Mouse (Mus musculus): ENCODE data around the gene Gcnt3. TPM values are rescaled to one million over a fixed set of nuclear protein-coding genes. Genes with fewer than 3 reads are reported as not detected.

The Gcnt3 gene
- total and polyA plus RNA-seq, 3 experiments = not detected

GRCm38 (mm10) chr9:70042137-70042536, 4.2 kb upstream of the Gcnt3 start:
- H3K36me3 ChIP-seq (ENCODE audit: control insufficient read depth, insufficient read depth, low read length) = no peaks in the 10 kb centered on the region
- no peaks in the 10 kb centered on the region for H3K27me3 ChIP-seq (ENCODE audit: control insufficient read depth, insufficient read depth, low read length)
- H3K4me1 ChIP-seq (ENCODE audit: control insufficient read depth, insufficient read depth, low read length) = no peaks in the 10 kb centered on the region
- H3K79me2 ChIP-seq (replicated peaks; ENCODE audit: control insufficient read depth, insufficient read depth, low read length) = no peaks in the 10 kb centered on the region
- H3K9ac ChIP-seq (ENCODE audit: low read depth, low read length) = no peak overlapping the region
- no peak for DNase-seq
- WGBS = 90% methylated on average over 4 of the region's 4 CpGs
- H3K4me3 ChIP-seq = no peak overlapping the region
- TF ChIP-seq CTCF (IDR thresholded peaks at IDR 0.05) (no peak), POLR2A (IDR thresholded peaks at IDR 0.05; ENCODE audit: insufficient read depth, low read depth, low read length) (no peak), EP300 (IDR thresholded peaks at IDR 0.05; ENCODE audit: insufficient read depth, low read depth, low read length) (no peak)
- no peak overlapping the region for H3K27ac ChIP-seq
- intact Hi-C loops (cut with DNase I) = no loop called here

DNA sequence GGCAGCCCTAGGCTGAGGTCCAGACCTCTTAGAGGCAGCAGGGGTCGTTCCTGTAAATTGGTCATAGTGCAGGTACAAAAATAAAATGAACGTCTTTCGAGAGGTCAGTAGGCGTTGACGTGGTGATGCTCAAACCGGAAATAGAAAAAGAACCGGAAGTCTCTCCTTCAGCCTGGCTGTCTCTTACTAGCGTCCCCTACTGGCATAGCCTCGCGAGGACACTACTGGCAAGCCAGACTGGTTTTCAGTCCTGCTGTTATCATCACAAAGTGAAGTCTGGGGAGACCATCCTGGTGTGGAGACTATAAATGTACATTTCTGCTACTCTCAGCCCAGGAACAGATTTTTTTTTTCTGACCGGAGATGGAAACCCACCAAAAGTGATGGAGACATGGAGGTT, 2.7 kb upstream of the Gcnt3 start:
- H3K79me2 ChIP-seq (replicated peaks; ENCODE audit: control insufficient read depth, insufficient read depth, low read length) = no peaks in the 10 kb centered on the region
- no peak overlapping the region for H3K27ac ChIP-seq
- intact Hi-C loops (cut with DNase I) = no loop called here
- no peaks in the 10 kb centered on the region for H3K27me3 ChIP-seq (ENCODE audit: control insufficient read depth, insufficient read depth, low read length)
- no peaks in the 10 kb centered on the region for H3K36me3 ChIP-seq (ENCODE audit: control insufficient read depth, insufficient read depth, low read length)
- TF ChIP-seq POLR2A (IDR thresholded peaks at IDR 0.05; ENCODE audit: insufficient read depth, low read depth, low read length) = no peak
- no peak for TF ChIP-seq EP300 (IDR thresholded peaks at IDR 0.05; ENCODE audit: insufficient read depth, low read depth, low read length)
- no peak for TF ChIP-seq CTCF (IDR thresholded peaks at IDR 0.05)
- no peak for DNase-seq
- H3K4me1 ChIP-seq (ENCODE audit: control insufficient read depth, insufficient read depth, low read length) = no peaks in the 10 kb centered on the region
- no peak overlapping the region for H3K9ac ChIP-seq (ENCODE audit: low read depth, low read length)
- 60% methylated on average over 11 of the region's 11 CpGs for WGBS
- H3K4me3 ChIP-seq = no peak overlapping the region

DNA sequence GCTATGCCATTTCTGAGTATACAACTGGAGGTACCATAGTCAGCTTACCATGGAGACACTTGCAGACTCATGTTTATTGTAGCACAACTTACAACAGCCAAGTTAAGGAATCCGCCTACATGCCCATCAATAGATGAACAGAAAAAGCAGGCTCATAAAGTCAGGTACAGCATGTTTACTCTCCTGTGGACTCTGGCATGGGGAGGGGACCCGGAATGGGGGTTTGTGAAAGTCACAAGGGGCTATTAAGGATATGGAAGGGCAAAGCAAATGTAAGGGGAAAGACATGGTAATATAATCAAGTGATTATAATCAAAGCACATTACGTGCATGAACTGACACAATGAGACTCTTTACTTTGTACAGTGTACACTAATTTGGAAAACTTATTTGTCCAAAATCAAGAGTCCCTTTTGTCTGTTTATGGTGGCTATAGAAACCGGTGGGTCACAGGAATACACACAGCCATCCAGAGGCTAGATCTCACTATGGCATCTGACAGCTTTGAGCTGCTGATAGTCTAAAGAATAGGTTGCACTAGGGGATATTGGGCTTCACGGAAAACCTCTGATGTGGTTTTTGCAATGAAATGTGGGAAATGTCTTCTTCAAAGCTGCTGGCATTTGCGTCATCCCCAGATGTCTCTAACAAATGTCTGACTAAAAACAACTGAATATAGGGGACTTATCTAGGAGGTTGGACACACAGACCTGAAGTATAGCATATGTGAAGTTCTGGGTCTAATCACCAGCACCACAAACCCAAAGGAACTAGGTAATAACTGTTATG, 1.9 kb upstream of the Gcnt3 start:
- Histone ChIP-seq H3K4me1 (ENCODE audit: control insufficient read depth, insufficient read depth, low read length) (no peaks in the 10 kb centered on the region), H3K9ac (ENCODE audit: low read depth, low read length) (no peak overlapping the region), H3K36me3 (ENCODE audit: control insufficient read depth, insufficient read depth, low read length) (no peaks in the 10 kb centered on the region), H3K27me3 (ENCODE audit: control insufficient read depth, insufficient read depth, low read length) (no peaks in the 10 kb centered on the region), H3K4me3 (no peak overlapping the region), H3K79me2 (replicated peaks; ENCODE audit: control insufficient read depth, insufficient read depth, low read length) (no peaks in the 10 kb centered on the region), H3K27ac (no peak overlapping the region)
- TF ChIP-seq POLR2A (IDR thresholded peaks at IDR 0.05; ENCODE audit: insufficient read depth, low read depth, low read length) (no peak), EP300 (IDR thresholded peaks at IDR 0.05; ENCODE audit: insufficient read depth, low read depth, low read length) (no peak), CTCF (IDR thresholded peaks at IDR 0.05) (no peak)
- no peak for DNase-seq
- WGBS = 82% methylated on average over 6 of the region's 6 CpGs
- intact Hi-C loops (cut with DNase I) = no loop called here

- no peak for DNase-seq
- no peaks in the 10 kb centered on the region for H3K4me1 ChIP-seq (ENCODE audit: control insufficient read depth, insufficient read depth, low read length)
- H3K27me3 ChIP-seq (ENCODE audit: control insufficient read depth, insufficient read depth, low read length) = no peaks in the 10 kb centered on the region
- no peaks in the 10 kb centered on the region for H3K36me3 ChIP-seq (ENCODE audit: control insufficient read depth, insufficient read depth, low read length)
- no peak overlapping the region for H3K27ac ChIP-seq
- H3K79me2 ChIP-seq (replicated peaks; ENCODE audit: control insufficient read depth, insufficient read depth, low read length) = no peaks in the 10 kb centered on the region
- no peak overlapping the region for H3K9ac ChIP-seq (ENCODE audit: low read depth, low read length)
- TF ChIP-seq EP300 (IDR thresholded peaks at IDR 0.05; ENCODE audit: insufficient read depth, low read depth, low read length) (no peak), CTCF (IDR thresholded peaks at IDR 0.05) (no peak), POLR2A (IDR thresholded peaks at IDR 0.05; ENCODE audit: insufficient read depth, low read depth, low read length) (no peak)
- WGBS = 65% methylated on average over 4 of the region's 4 CpGs
- intact Hi-C loops (cut with DNase I) = no loop called here
- H3K4me3 ChIP-seq = no peak overlapping the region
Measured at GRCm38 (mm10) chr9:70036646-70037045, 1.2 kb downstream of the Gcnt3 start.

GRCm38 (mm10) chr9:70034702-70035101, 3.2 kb downstream of the Gcnt3 start:
- intact Hi-C loops (cut with DNase I) = no loop called here
- no peak for DNase-seq
- Histone ChIP-seq H3K4me3 (no peak overlapping the region), H3K27me3 (ENCODE audit: control insufficient read depth, insufficient read depth, low read length) (no peaks in the 10 kb centered on the region; the same call in 1 of the 2 replicates), H3K9ac (ENCODE audit: low read depth, low read length) (no peak overlapping the region), H3K36me3 (ENCODE audit: control insufficient read depth, insufficient read depth, low read length) (no peaks in the 10 kb centered on the region), H3K27ac (no peak overlapping the region), H3K4me1 (ENCODE audit: control insufficient read depth, insufficient read depth, low read length) (no peaks in the 10 kb centered on the region), H3K79me2 (replicated peaks; ENCODE audit: control insufficient read depth, insufficient read depth, low read length) (no peaks in the 10 kb centered on the region)
- TF ChIP-seq EP300 (IDR thresholded peaks at IDR 0.05; ENCODE audit: insufficient read depth, low read depth, low read length) (no peak), CTCF (IDR thresholded peaks at IDR 0.05) (no peak), POLR2A (IDR thresholded peaks at IDR 0.05; ENCODE audit: insufficient read depth, low read depth, low read length) (no peak)
- whole genome bisulfite sequencing = 82% methylated on average over 7 of the region's 7 CpGs

GRCm38 (mm10) chr9:70033056-70033455, 4.8 kb downstream of the Gcnt3 start:
- H3K79me2 ChIP-seq (replicated peaks; ENCODE audit: control insufficient read depth, insufficient read depth, low read length) = no peaks in the 10 kb centered on the region
- H3K9ac ChIP-seq (ENCODE audit: low read depth, low read length) = no peak overlapping the region
- WGBS = 75% methylated on average over 9 of the region's 9 CpGs
- no peaks in the 10 kb centered on the region; the same call in 1 of the 2 replicates for H3K27me3 ChIP-seq (ENCODE audit: control insufficient read depth, insufficient read depth, low read length)
- no peaks in the 10 kb centered on the region for H3K36me3 ChIP-seq (ENCODE audit: control insufficient read depth, insufficient read depth, low read length)
- no peak for DNase-seq
- intact Hi-C loops (cut with DNase I) = no loop called here
- TF ChIP-seq CTCF (IDR thresholded peaks at IDR 0.05) (no peak), POLR2A (IDR thresholded peaks at IDR 0.05; ENCODE audit: insufficient read depth, low read depth, low read length) (no peak), EP300 (IDR thresholded peaks at IDR 0.05; ENCODE audit: insufficient read depth, low read depth, low read length) (no peak)
- H3K27ac ChIP-seq = no peak overlapping the region
- H3K4me1 ChIP-seq (ENCODE audit: control insufficient read depth, insufficient read depth, low read length) = no peaks in the 10 kb centered on the region
- H3K4me3 ChIP-seq = no peak overlapping the region
